Mouse (Mus musculus) ES-E14 (cell line): Measurements from ENCODE around the gene Pcdh7. TPM values are rescaled to one million over a fixed set of nuclear protein-coding genes. Genes with fewer than 3 reads are reported as not detected.

ENCODE experiments used
- DNase-seq: peaks from one replicate; pipeline ENCODE4 v3.0.0-alpha.2; 2013; ENCODE audit warnings: low read depth, low spot score
- H3K27ac ChIP-seq: 2 replicates; pipeline ENCODE4 v1.5.1; 2012; ENCODE audit warnings: low read depth, mild to moderate bottlenecking, low read length, moderate library complexity, mixed read lengths; ENCODE audit not compliant: poor library complexity, insufficient read depth, severe bottlenecking
- H3K36me3 ChIP-seq: 2 replicates; pipeline ENCODE4 v1.6.1; 2012; ENCODE audit warnings: mild to moderate bottlenecking, low read length, moderate library complexity, mixed read lengths; ENCODE audit not compliant: control insufficient read depth, poor library complexity, insufficient read depth, severe bottlenecking
- H3K4me1 ChIP-seq, 2 experiments: fragments of 150-350 bp in 1 of 2; sonication (generic) in 1 of 2; 2 replicates each; pipeline ENCODE4 v1.6.1; 2012; ENCODE audit warnings: low read length in 2 of 2, mild to moderate bottlenecking in 1 of 2, mixed read lengths in 1 of 2; ENCODE audit not compliant: control insufficient read depth in 2 of 2, insufficient read depth in 2 of 2, poor library complexity in 1 of 2
- H3K4me3 ChIP-seq, 2 experiments: fragments of 150-350 bp in 1 of 2; sonication (generic) in 1 of 2; 2 replicates each; pipeline ENCODE4 v1.5.1; 2012; ENCODE audit warnings: low read length in 2 of 2, low read depth in 1 of 2, mild to moderate bottlenecking in 1 of 2, mixed read lengths in 1 of 2; ENCODE audit not compliant: insufficient read depth in 1 of 2, poor library complexity in 1 of 2, severe bottlenecking in 1 of 2
- H3K9ac ChIP-seq: 2 replicates; pipeline ENCODE4 v1.6.1; 2012; ENCODE audit warnings: low read depth, mild to moderate bottlenecking, low read length, mixed read lengths; ENCODE audit not compliant: poor library complexity, insufficient read depth, severe bottlenecking
- H3K9me3 ChIP-seq: fragments of 150-350 bp; sonication (generic); 2 replicates; pipeline ENCODE4 v1.6.1; 2012; ENCODE audit warnings: low read depth, mild to moderate bottlenecking, low read length; ENCODE audit not compliant: control insufficient read depth, insufficient read depth
- CHD2 ChIP-seq: IDR thresholded peaks from 2 replicates; pipeline ENCODE4 v1.6.1; 2014; ENCODE audit warnings: mild to moderate bottlenecking, low read depth, low read length, inconsistent platforms
- HCFC1 ChIP-seq: IDR thresholded peaks from 2 replicates; pipeline ENCODE4 v1.6.1; 2012; ENCODE audit warnings: low read length, inconsistent platforms, borderline replicate concordance; ENCODE audit not compliant: insufficient read depth
- MAFK ChIP-seq: IDR thresholded peaks from 2 replicates; pipeline ENCODE4 v1.6.1; 2014; ENCODE audit warnings: mild to moderate bottlenecking, low read depth, low read length, inconsistent platforms; ENCODE audit not compliant: insufficient read depth
- ZC3H11A ChIP-seq: IDR thresholded peaks from 2 replicates; pipeline ENCODE4 v1.6.1; 2012; ENCODE audit warnings: low read depth, mild to moderate bottlenecking, inconsistent platforms, low read length, borderline replicate concordance
- ZNF384 ChIP-seq: IDR thresholded peaks from 2 replicates; pipeline ENCODE4 v1.6.1; 2012; ENCODE audit warnings: low read depth, low read length, inconsistent platforms
- in situ Hi-C, 2 experiments: fragments of 600-800 bp; cut with MboI; formaldehyde crosslinking; loops; one replicate each; pipeline ENCODE4 v1.15.1; 2025; ENCODE audit warnings: low sequenced_read_pairs in 2 of 2, inconsistent platforms in 1 of 2; ENCODE audit not compliant: unreplicated experiment in 2 of 2
- total RNA-seq: library from RNA; depleted of rRNA; stranded (reverse); fragments of 300-350 nt; gene quantifications from 2 replicates; pipeline ENCODE4 v1.2.3, GENCODE M21; 2012

Gene Pcdh7
- total RNA-seq, 1 experiment, result 11.9 TPM

GRCm38 (mm10) chr5:57884982-57885381 lies 167.2 kb downstream of the Pcdh7 start:
- Histone ChIP-seq H3K9ac (no peak overlapping the region), H3K27ac (no peak overlapping the region), H3K4me3 (no peak overlapping the region), H3K4me1 (no peaks in the 10 kb centered on the region), H3K36me3 (no peaks in the 10 kb centered on the region), H3K9me3 (no peaks in the 10 kb centered on the region)
- TF ChIP-seq HCFC1, result no peak
- no peak for DNase-seq
- in situ Hi-C loops, result no loop called here

DNA sequence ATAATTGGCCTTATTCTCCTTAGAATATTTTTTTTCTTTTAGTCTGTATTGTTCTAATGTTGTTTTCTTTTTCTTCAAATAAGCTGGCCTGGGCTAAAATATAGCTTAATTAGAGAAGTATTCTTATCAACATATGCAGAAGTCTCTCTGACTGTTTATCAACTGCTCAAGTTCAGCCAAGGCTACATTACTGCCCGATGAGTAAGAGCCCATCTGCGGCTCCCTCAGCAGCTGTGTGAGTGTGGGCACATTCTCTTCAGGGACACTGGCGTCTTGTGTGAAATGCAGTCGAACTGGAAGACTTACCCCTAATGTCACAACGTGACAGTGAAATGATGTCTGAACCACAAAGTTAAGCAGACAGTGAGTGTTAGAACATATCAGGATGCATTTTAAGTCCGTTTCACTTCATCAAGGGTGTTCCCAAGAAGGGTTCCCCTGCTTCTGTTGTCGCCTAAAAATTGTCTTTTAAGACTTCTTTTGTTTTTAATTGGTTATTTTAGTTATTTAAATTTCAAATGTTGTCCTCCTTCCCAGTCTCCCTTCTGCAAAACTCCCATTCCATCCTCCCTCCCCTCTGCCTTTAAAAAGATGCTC lies 181.3 kb downstream of the Pcdh7 start:
- Histone ChIP-seq H3K4me1 (no peaks in the 10 kb centered on the region), H3K9ac (no peak overlapping the region), H3K4me3 (no peak overlapping the region), H3K36me3 (no peaks in the 10 kb centered on the region), H3K9me3 (no peaks in the 10 kb centered on the region), H3K27ac (no peak overlapping the region)
- no peak for TF ChIP-seq ZC3H11A
- no peak for DNase-seq
- in situ Hi-C loops, result no loop called here

GRCm38 (mm10) chr5:57907218-57907617 lies 189.5 kb downstream of the Pcdh7 start:
- no peak overlapping the region for H3K27ac ChIP-seq
- H3K9ac ChIP-seq, result no peak overlapping the region
- no peak for DNase-seq
- no peaks in the 10 kb centered on the region for H3K4me1 ChIP-seq
- H3K9me3 ChIP-seq, result no peaks in the 10 kb centered on the region
- H3K4me3 ChIP-seq, result no peak overlapping the region
- in situ Hi-C loops, result no loop called here
- TF ChIP-seq ZC3H11A (no peak), CHD2 (no peak), MAFK (no peak), ZNF384 (no peak), HCFC1 (no peak)
- no peaks in the 10 kb centered on the region for H3K36me3 ChIP-seq

DNA sequence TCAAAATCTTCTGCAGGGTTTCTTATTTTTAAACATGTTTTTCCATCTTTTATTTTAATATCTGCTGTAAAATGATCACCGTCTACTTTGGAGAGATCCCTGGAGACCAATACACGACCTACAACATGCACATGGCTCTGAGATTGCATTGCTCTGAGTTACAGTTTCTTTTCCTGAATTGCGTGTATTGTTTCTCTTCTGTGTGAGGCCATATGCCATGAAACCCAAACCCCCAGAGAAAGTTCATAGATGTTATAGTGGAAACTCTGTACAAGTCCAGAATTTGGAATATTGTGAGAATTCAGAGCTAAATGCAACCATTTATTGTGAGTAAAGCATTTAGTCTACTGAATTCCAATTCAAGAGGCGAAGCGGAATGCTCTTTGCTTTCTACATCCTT lies 203.4 kb downstream of the Pcdh7 start:
- no peaks in the 10 kb centered on the region for H3K36me3 ChIP-seq
- no peak overlapping the region for H3K4me3 ChIP-seq
- H3K9me3 ChIP-seq, result no peaks in the 10 kb centered on the region
- in situ Hi-C loops, result no loop called here
- no peak overlapping the region for H3K9ac ChIP-seq
- no peak overlapping the region for H3K27ac ChIP-seq
- DNase-seq, result no peak
- no peaks in the 10 kb centered on the region for H3K4me1 ChIP-seq
- TF ChIP-seq HCFC1 (no peak), MAFK (no peak), ZC3H11A (no peak), ZNF384 (no peak), CHD2 (no peak)

GRCm38 (mm10) chr5:57931331-57931730 lies 213.6 kb downstream of the Pcdh7 start:
- TF ChIP-seq CHD2 (no peak), HCFC1 (no peak), ZNF384 (no peak), MAFK (no peak), ZC3H11A (no peak)
- no peak for DNase-seq
- no peak overlapping the region for H3K9ac ChIP-seq
- no peaks in the 10 kb centered on the region for H3K36me3 ChIP-seq
- no peaks in the 10 kb centered on the region for H3K9me3 ChIP-seq
- no peak overlapping the region for H3K27ac ChIP-seq
- H3K4me1 ChIP-seq, result no peaks in the 10 kb centered on the region
- in situ Hi-C loops, result no loop called here
- H3K4me3 ChIP-seq, result no peak overlapping the region
